Mouse (Mus musculus): ENCODE data around the gene Zfp979. TPM values are rescaled to one million over a fixed set of nuclear protein-coding genes. Genes with fewer than 3 reads are reported as not detected.
"Not testable (repeated sequence)": the region's sequence is repeated elsewhere in the genome, so short reads cannot be mapped to it uniquely, and the experiment has no call there.

Zfp979 gene
- polyA plus RNA-seq, 1 experiment = 0.39 TPM

- Histone ChIP-seq H3K4me1 (no peaks in the 10 kb centered on the region), H3K4me3 (replicated peaks) (no peak overlapping the region), H3K27me3 (replicated peaks) (no peaks in the 10 kb centered on the region), H3K9me3 (peaks cover 17% of the 10 kb centered on the region), H3K36me3 (replicated peaks; ENCODE audit: low read length) (no peaks in the 10 kb centered on the region)
- no peak for TF ChIP-seq GATA1 (IDR thresholded peaks at IDR 0.05; ENCODE audit: borderline replicate concordance, low read length)
- no peak for TF ChIP-seq FLI1 (IDR thresholded peaks at IDR 0.05; ENCODE audit: low read length)
These were observed 55.5 kb downstream of the Zfp979 start for GRCm38 (mm10) chr4:147586511-147587473.

DNA sequence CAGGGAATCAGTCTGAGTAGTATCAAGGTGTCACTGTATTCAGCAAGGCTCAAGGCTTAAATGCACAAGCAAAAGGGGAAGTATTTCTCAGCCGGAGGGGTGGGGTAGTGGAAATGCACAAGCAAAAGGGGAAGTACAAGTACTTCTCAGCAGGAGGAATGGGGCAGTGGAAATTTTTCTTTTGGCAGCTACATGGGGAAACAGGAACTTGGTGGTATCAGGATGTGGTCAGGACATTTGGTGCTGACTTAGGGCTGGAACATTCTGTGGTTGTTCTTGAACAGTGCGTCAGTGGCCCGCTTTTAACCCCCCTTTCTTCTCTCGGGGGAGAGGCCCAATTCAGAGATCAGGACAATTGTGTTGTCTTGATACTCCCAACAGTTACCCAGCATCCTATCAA, 62.9 kb downstream of the Zfp979 start:
- H3K9me3 ChIP-seq = peaks cover 13% of the 10 kb centered on the region
- H3K27me3 ChIP-seq (replicated peaks); H3K36me3 ChIP-seq (replicated peaks; ENCODE audit: low read length); H3K4me3 ChIP-seq (replicated peaks); H3K4me1 ChIP-seq: not testable (repeated sequence)

DNA sequence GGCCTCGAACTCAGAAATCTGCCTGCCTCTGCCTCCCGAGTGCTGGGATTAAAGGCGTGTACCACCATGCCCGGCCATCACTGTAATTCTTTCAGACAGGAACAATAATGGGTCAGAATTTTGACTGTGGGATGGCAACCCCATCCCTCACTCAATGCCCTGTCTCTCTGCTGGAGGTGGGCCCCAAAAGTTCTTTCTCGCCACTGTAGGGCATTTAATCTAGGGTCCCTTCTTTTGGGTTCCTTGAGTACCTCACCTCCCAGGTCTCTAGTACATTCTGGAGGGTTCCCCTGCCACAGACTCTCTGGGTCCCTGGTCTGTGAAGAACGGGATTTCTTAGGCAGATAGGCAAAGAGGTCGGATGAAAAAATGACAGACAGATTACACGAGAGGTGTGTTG, 71.2 kb downstream of the Zfp979 start:
- not testable (repeated sequence) for H3K4me3 ChIP-seq (replicated peaks)

GRCm38 (mm10) chr4:147565426-147566220, 76.7 kb downstream of the Zfp979 start:
- Histone ChIP-seq H3K9me3 (peaks cover 15% of the 10 kb centered on the region), H3K27me3 (replicated peaks) (no peaks in the 10 kb centered on the region), H3K36me3 (replicated peaks; ENCODE audit: low read length) (no peaks in the 10 kb centered on the region), H3K4me1 (no peaks in the 10 kb centered on the region), H3K4me3 (replicated peaks) (no peak overlapping the region)
- no peak for TF ChIP-seq FLI1 (IDR thresholded peaks at IDR 0.05; ENCODE audit: low read length)

More for the DNA sequence above, 71.2 kb downstream of the Zfp979 start:
- H3K27me3 ChIP-seq (replicated peaks); H3K36me3 ChIP-seq (replicated peaks; ENCODE audit: low read length); H3K4me1 ChIP-seq: not testable (repeated sequence)
- peaks cover 18% of the 10 kb centered on the region for H3K9me3 ChIP-seq

Other genes with a start within 250 kb of the Zfp979 start
- gene Zfp982, start 150.1 kb downstream of the Zfp979 start, polyA plus RNA-seq (2012; ENCODE audit: insufficient read depth, low replicate concordance) = not detected in 2 replicates
- gene Gm16503, start 102.3 kb downstream of the Zfp979 start, polyA plus RNA-seq (2012; ENCODE audit: insufficient read depth, low replicate concordance) = not detected in 2 replicates
- gene Zfp985, start 89.2 kb downstream of the Zfp979 start, polyA plus RNA-seq (2012; ENCODE audit: insufficient read depth, low replicate concordance) = 0.13 TPM in 1 of 2 replicates, not detected in the other
- gene Zfp534, start 60.0 kb upstream of the Zfp979 start, polyA plus RNA-seq (2012; ENCODE audit: insufficient read depth, low replicate concordance) = not detected in 2 replicates
- 0.07 TPM in 1 of 2 replicates, not detected in the other for gene Zfp984, start 167.3 kb upstream of the Zfp979 start, polyA plus RNA-seq (2012; ENCODE audit: insufficient read depth, low replicate concordance)
- gene Zfp933, start 205.9 kb upstream of the Zfp979 start, polyA plus RNA-seq (2012; ENCODE audit: insufficient read depth, low replicate concordance) = not detected in 2 replicates
- gene Miip, start 226.3 kb upstream of the Zfp979 start, polyA plus RNA-seq (2012; ENCODE audit: insufficient read depth, low replicate concordance) = 44.2 and 60.2 TPM in 2 replicates
- gene Fv1, start 226.5 kb upstream of the Zfp979 start, polyA plus RNA-seq (2012; ENCODE audit: insufficient read depth, low replicate concordance) = not detected in 2 replicates

Measured in megakaryocyte, embryonic 14.5 days (primary cell).